Comparison of ENCODE assay signal across 15 mouse cellular contexts in the genomic region with DNA sequence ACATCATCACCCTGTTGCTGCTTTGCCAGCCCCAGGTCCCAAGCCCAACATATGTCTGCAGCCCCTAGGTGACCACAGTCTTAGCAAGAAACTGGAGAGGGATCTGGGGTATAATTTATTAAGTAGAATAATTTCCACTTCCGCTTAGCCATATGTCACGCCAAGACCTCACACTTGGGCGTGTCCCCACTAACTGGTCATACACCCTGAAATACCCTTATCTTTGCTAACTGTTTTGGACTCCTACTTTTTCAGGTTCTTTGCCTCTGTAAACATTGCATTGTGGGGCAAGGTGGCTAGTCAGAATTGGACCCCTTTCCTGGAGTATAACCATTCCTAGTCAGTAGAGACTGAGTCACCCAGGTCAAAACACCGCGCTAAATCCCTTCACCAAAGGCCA.
"Had no signal": no experiment of that assay in that cellular context is flagged by ENCODE, and none has a peak within 500 bp of the region (broad histone marks: within the 10 kb centered on the region; RNA-seq: fewer than 3 reads in every experiment).

No protein-coding gene starts in this region.

- H3K27ac ChIP-seq: macrophage; midbrain, embryonic 13.5 days; midbrain, embryonic 15.5 days; neural tube, embryonic 12.5 days; stomach, postnatal 0 days had no signal

- ATAC-seq: midbrain, embryonic 13.5 days; midbrain, embryonic 15.5 days had no signal

- H3K9ac ChIP-seq: liver, postnatal 0 days; lung, embryonic 15.5 days; midbrain, embryonic 13.5 days; midbrain, embryonic 15.5 days; neural tube, embryonic 12.5 days; stomach, embryonic 15.5 days had no signal

- DNase-seq: liver, postnatal 0 days; lung, adult 2 months; lung, postnatal 14 days; lung, postnatal 36 days; right cerebral cortex, postnatal 14 days; thymus, adult 2 months; thymus, postnatal 36 days had no signal

- H3K4me1 ChIP-seq: midbrain, embryonic 13.5 days; neural tube, embryonic 12.5 days had no signal

- H3K4me3 ChIP-seq: lung, embryonic 15.5 days; midbrain, embryonic 13.5 days; midbrain, embryonic 15.5 days; neural tube, embryonic 12.5 days; stomach, embryonic 15.5 days had no signal

- H3K27me3 ChIP-seq: lung, embryonic 15.5 days; midbrain, embryonic 13.5 days; midbrain, embryonic 15.5 days; neural tube, embryonic 12.5 days; stomach, embryonic 15.5 days had no signal

- H3K9me3 ChIP-seq: lung, embryonic 15.5 days; midbrain, embryonic 13.5 days; midbrain, embryonic 15.5 days; neural tube, embryonic 12.5 days; stomach, embryonic 15.5 days had no signal

- H3K4me2 ChIP-seq: lung, embryonic 15.5 days; midbrain, embryonic 11.5 days; midbrain, embryonic 13.5 days; midbrain, embryonic 15.5 days; neural tube, embryonic 12.5 days; stomach, embryonic 15.5 days had no signal

- H3K36me3 ChIP-seq: lung, embryonic 15.5 days; midbrain, embryonic 15.5 days; stomach, embryonic 15.5 days had no signal
